Mouse (Mus musculus): ENCODE results near the gene Ikzf4.

GRCm38 (mm10) chr10:128618570-128618969 lies 27.2 kb downstream of the Ikzf4 start:
- TF ChIP-seq CTCF (IDR thresholded peaks at IDR 0.05; ENCODE audit: control insufficient read depth, insufficient read depth, low read length) (no peak), POLR2A (IDR thresholded peaks at IDR 0.05; ENCODE audit: borderline replicate concordance, control insufficient read depth, low read depth, low read length) (no peak)

Measured in bone marrow, adult 2 months (tissue).